9 mouse cellular contexts compared by ENCODE assay signal in genomic region chrX:97142237-97142636, GRCm38 (mm10).
DNase-seq lines count a peak whose midpoint lies in the region; ATAC-seq and TF ChIP-seq lines count a peak whose summit lies in the region.
"Had no signal": no experiment of that assay in that cellular context is flagged by ENCODE, and none has a peak within 500 bp of the region (broad histone marks: within the 10 kb centered on the region; RNA-seq: fewer than 3 reads in every experiment).

No protein-coding gene starts in this region.

- H3K4me1 ChIP-seq in kidney, postnatal 0 days (replicated peaks; ENCODE audit: insufficient read depth, low read length) = no peaks in the 10 kb centered on the region
- no peaks in the 10 kb centered on the region for H3K4me1 ChIP-seq in embryonic facial prominence, embryonic 11.5 days (ENCODE audit: control insufficient read depth, insufficient read depth, low read length)
- H3K4me1 ChIP-seq in hindbrain, postnatal 0 days (ENCODE audit: insufficient read depth, low read length) = no peaks in the 10 kb centered on the region
- H3K4me1 ChIP-seq in neural tube, embryonic 14.5 days (ENCODE audit: control insufficient read depth, insufficient read depth, low read length) = no peaks in the 10 kb centered on the region

- H3K36me3 ChIP-seq in kidney, postnatal 0 days (ENCODE audit: insufficient read depth, low read length) = no peaks in the 10 kb centered on the region
- no peaks in the 10 kb centered on the region for H3K36me3 ChIP-seq in embryonic facial prominence, embryonic 11.5 days (replicated peaks; ENCODE audit: control insufficient read depth, insufficient read depth, low read depth, low read length)
- no peaks in the 10 kb centered on the region for H3K36me3 ChIP-seq in hindbrain, postnatal 0 days (ENCODE audit: insufficient read depth, low read length)
- H3K36me3 ChIP-seq in neural tube, embryonic 14.5 days (ENCODE audit: control insufficient read depth, insufficient read depth, low read length) = no peaks in the 10 kb centered on the region

- no peaks in the 10 kb centered on the region for H3K9me3 ChIP-seq in kidney, postnatal 0 days (replicated peaks; ENCODE audit: low read length)
- H3K9me3 ChIP-seq in embryonic facial prominence, embryonic 11.5 days (replicated peaks; ENCODE audit: control insufficient read depth, low read length) = no peaks in the 10 kb centered on the region
- H3K9me3 ChIP-seq in hindbrain, postnatal 0 days (ENCODE audit: low read length) = no peaks in the 10 kb centered on the region
- H3K9me3 ChIP-seq in neural tube, embryonic 14.5 days (ENCODE audit: control insufficient read depth, low read length) = no peaks in the 10 kb centered on the region

- H3K27ac ChIP-seq in kidney, postnatal 0 days = no peak overlapping the region
- H3K27ac ChIP-seq in embryonic facial prominence, embryonic 11.5 days (replicated peaks; ENCODE audit: low read depth, low read length) = no peak overlapping the region
- no peak overlapping the region for H3K27ac ChIP-seq in hindbrain, postnatal 0 days
- no peak overlapping the region for H3K27ac ChIP-seq in neural tube, embryonic 14.5 days (ENCODE audit: low read depth, low read length)
- H3K27ac ChIP-seq: macrophage had no signal

- no peaks in the 10 kb centered on the region for H3K27me3 ChIP-seq in kidney, postnatal 0 days (ENCODE audit: insufficient read depth, low read length)
- H3K27me3 ChIP-seq in embryonic facial prominence, embryonic 11.5 days (ENCODE audit: control insufficient read depth, insufficient read depth, low read length) = no peaks in the 10 kb centered on the region
- no peaks in the 10 kb centered on the region for H3K27me3 ChIP-seq in hindbrain, postnatal 0 days (ENCODE audit: insufficient read depth, low read length)
- no peaks in the 10 kb centered on the region for H3K27me3 ChIP-seq in neural tube, embryonic 14.5 days (ENCODE audit: control insufficient read depth, insufficient read depth, low read length)

- ATAC-seq in kidney, postnatal 0 days (replicated peaks; ENCODE audit: low FRiP score, low read depth) = no peak
- no peak for ATAC-seq in embryonic facial prominence, embryonic 11.5 days (replicated peaks; ENCODE audit: insufficient number of reproducible peaks, low FRiP score, low TSS enrichment, low read depth)
- no peak for ATAC-seq in hindbrain, postnatal 0 days
- 0 out of 2 replicates have a peak, but pooled peaks have one; percentile 46 for ATAC-seq in neural tube, embryonic 14.5 days (ENCODE audit: low read depth)

- H3K9ac ChIP-seq in kidney, postnatal 0 days (ENCODE audit: low read depth, low read length) = no peak overlapping the region
- no peak overlapping the region for H3K9ac ChIP-seq in embryonic facial prominence, embryonic 11.5 days (replicated peaks; ENCODE audit: low read length)
- H3K9ac ChIP-seq in hindbrain, postnatal 0 days (replicated peaks; ENCODE audit: low read length) = no peak overlapping the region
- no peak overlapping the region for H3K9ac ChIP-seq in neural tube, embryonic 14.5 days (replicated peaks; ENCODE audit: low read depth, low read length)

- no peak for DNase-seq in kidney, postnatal 0 days (ENCODE audit: low spot score)
- DNase-seq in kidney, postnatal 4 days = no peak
- no peak for DNase-seq in embryonic facial prominence, embryonic 11.5 days (ENCODE audit: low spot score)
- DNase-seq in hindbrain, postnatal 0 days (ENCODE audit: low spot score) = no peak
- DNase-seq in layer of hippocampus, postnatal 14 days (ENCODE audit: low spot score in 2 of 2) = no peak
- no peak for DNase-seq in right cerebral cortex, postnatal 36 days (ENCODE audit: low spot score in 2 of 2)
- no peak for DNase-seq in testis, postnatal 14 days (ENCODE audit: low spot score)

- H3K4me2 ChIP-seq in kidney, postnatal 0 days (ENCODE audit: low read length) = peak overlapping the region; percentile 35
- H3K4me2 ChIP-seq in embryonic facial prominence, embryonic 11.5 days (ENCODE audit: low read depth, low read length) = no peak overlapping the region
- H3K4me2 ChIP-seq in hindbrain, postnatal 0 days (ENCODE audit: low read depth, low read length) = peak overlapping the region; percentile 38; the same call in 1 of the 2 replicates
- peak overlapping the region; percentile 23; the same call in 1 of the 2 replicates for H3K4me2 ChIP-seq in neural tube, embryonic 14.5 days (ENCODE audit: low read depth, low read length)

- H3K4me3 ChIP-seq in kidney, postnatal 0 days (replicated peaks; ENCODE audit: low read depth, low read length) = no peak overlapping the region
- peak overlapping the region; percentile 10; the same call in 1 of the 2 replicates for H3K4me3 ChIP-seq in embryonic facial prominence, embryonic 11.5 days (ENCODE audit: low read depth, low read length)
- H3K4me3 ChIP-seq in hindbrain, postnatal 0 days (ENCODE audit: low read length) = peak overlapping the region; percentile 21
- H3K4me3 ChIP-seq in neural tube, embryonic 14.5 days (ENCODE audit: low read depth, low read length) = peak overlapping the region; percentile 22; the same call in 1 of the 2 replicates

- no peak for TF ChIP-seq CTCF in kidney, postnatal 0 days (IDR thresholded peaks at IDR 0.05; ENCODE audit: low read depth)
- TF ChIP-seq CTCF in hindbrain, postnatal 0 days (IDR thresholded peaks at IDR 0.05; ENCODE audit: low read depth) = no peak
